Mouse (Mus musculus) left cerebral cortex, adult 11 months (tissue): Measurements from ENCODE around the gene Bhlhe41.
A peak's percentile ranks its signal among the peaks of the same experiment; 100 is the strongest.

Experiments
- DNase-seq: peaks from one replicate; pipeline ENCODE4 v3.0.0; 2022; ENCODE audit warnings: low spot score

Bhlhe41 gene

GRCm38 (mm10) chr6:145870991-145871390 lies 5.6 kb upstream of the Bhlhe41 start:
- DNase-seq: no peak

GRCm38 (mm10) chr6:145867111-145867510 lies 1.8 kb upstream of the Bhlhe41 start:
- no peak for DNase-seq

- DNase-seq: peak; percentile 84
Observed at GRCm38 (mm10) chr6:145865886-145866851, 811 bp upstream of the Bhlhe41 start.

GRCm38 (mm10) chr6:145864171-145864570 lies 1.2 kb downstream of the Bhlhe41 start:
- DNase-seq: no peak

- peak; percentile 76 for DNase-seq
Observed at GRCm38 (mm10) chr6:145863065-145863971, 2.0 kb downstream of the Bhlhe41 start.

- no peak for DNase-seq
Observed at GRCm38 (mm10) chr6:145862739-145863064, 2.7 kb downstream of the Bhlhe41 start.

GRCm38 (mm10) chr6:145862321-145862720 lies 3.0 kb downstream of the Bhlhe41 start:
- DNase-seq: no peak

GRCm38 (mm10) chr6:145861462-145862227 lies 3.7 kb downstream of the Bhlhe41 start:
- no peak for DNase-seq

GRCm38 (mm10) chr6:145860350-145860749 lies 5.0 kb downstream of the Bhlhe41 start:
- no peak for DNase-seq

GRCm38 (mm10) chr6:145858414-145858813 lies 6.9 kb downstream of the Bhlhe41 start:
- DNase-seq: no peak

- no peak for DNase-seq
Observed at GRCm38 (mm10) chr6:145857428-145857827, 7.9 kb downstream of the Bhlhe41 start.

GRCm38 (mm10) chr6:145855720-145856551 lies 9.4 kb downstream of the Bhlhe41 start:
- peak; percentile 99 for DNase-seq

GRCm38 (mm10) chr6:145854756-145855155 lies 10.6 kb downstream of the Bhlhe41 start:
- DNase-seq: no peak

GRCm38 (mm10) chr6:145853356-145854079 lies 11.8 kb downstream of the Bhlhe41 start:
- DNase-seq: no peak

- DNase-seq: no peak
Observed at GRCm38 (mm10) chr6:145852708-145853107, 12.7 kb downstream of the Bhlhe41 start.

- DNase-seq: no peak
Observed at GRCm38 (mm10) chr6:145851956-145852355, 13.4 kb downstream of the Bhlhe41 start.

- DNase-seq: no peak
Observed at GRCm38 (mm10) chr6:145850789-145851188, 14.6 kb downstream of the Bhlhe41 start.

- DNase-seq: no peak
Observed at GRCm38 (mm10) chr6:145847661-145848060, 17.7 kb downstream of the Bhlhe41 start.

- no peak for DNase-seq
Observed at GRCm38 (mm10) chr6:145846948-145847347, 18.4 kb downstream of the Bhlhe41 start.

- DNase-seq: no peak
Observed at GRCm38 (mm10) chr6:145846076-145846475, 19.3 kb downstream of the Bhlhe41 start.
